Mouse (Mus musculus) embryonic facial prominence, embryonic 14.5 days (tissue): ENCODE measurements around the gene Creb3. TPM values are rescaled to one million over a fixed set of nuclear protein-coding genes. Genes with fewer than 3 reads are reported as not detected.

Experiments
- ATAC-seq: fragments of 200-750 bp; cut with Nextera tagmentation; 2 replicates; pipeline ENCODE4 v1.8.0; 2017; ENCODE audit warnings: low read depth, moderate number of reproducible peaks, moderate TSS enrichment
- DNase-seq: peaks from one replicate; pipeline ENCODE4 v3.0.0-alpha.2; 2015; ENCODE audit warnings: low spot score
- H3K27ac ChIP-seq: fragments of 300-500 bp; sonication (generic); replicated peaks from 2 replicates; pipeline ENCODE4 v1.5.1; 2014; ENCODE audit warnings: low read depth, mild to moderate bottlenecking, low read length, moderate library complexity
- H3K27me3 ChIP-seq: fragments of 300-500 bp; sonication (generic); replicated peaks from 2 replicates; pipeline ENCODE4 v1.6.1; 2014; ENCODE audit warnings: low read length; ENCODE audit not compliant: control insufficient read depth, insufficient read depth
- H3K36me3 ChIP-seq: fragments of 300-500 bp; sonication (generic); 2 replicates; pipeline ENCODE4 v1.6.1; 2014; ENCODE audit warnings: low read length, mixed read lengths; ENCODE audit not compliant: control insufficient read depth, insufficient read depth
- H3K4me1 ChIP-seq: fragments of 300-500 bp; sonication (generic); 2 replicates; pipeline ENCODE4 v1.6.1; 2014; ENCODE audit warnings: antibody characterized with exemption, low read length; ENCODE audit not compliant: control insufficient read depth, insufficient read depth
- H3K4me2 ChIP-seq: fragments of 300-500 bp; sonication (generic); 2 replicates; pipeline ENCODE4 v1.6.1; 2014; ENCODE audit warnings: low read depth, mild to moderate bottlenecking, low read length, moderate library complexity, mixed read lengths
- H3K4me3 ChIP-seq: fragments of 300-500 bp; sonication (generic); 2 replicates; pipeline ENCODE4 v1.5.1; 2014; ENCODE audit warnings: low read depth, mild to moderate bottlenecking, low read length
- H3K9ac ChIP-seq: fragments of 300-500 bp; sonication (generic); 2 replicates; pipeline ENCODE4 v1.6.1; 2014; ENCODE audit warnings: low read depth, mild to moderate bottlenecking, low read length, moderate library complexity, mixed read lengths
- H3K9me3 ChIP-seq: fragments of 300-500 bp; sonication (generic); 2 replicates; pipeline ENCODE4 v1.6.1; 2016; ENCODE audit warnings: low read length; ENCODE audit not compliant: control insufficient read depth
- WGBS: fragments of 180-500 bp; shearing (Covaris S2); extraction: QIAGEN DNeasy Blood & Tissue Kit; methylation state at CpG from one replicate; pipeline ENCODE4 v1.1.7; 2014; 5-methylcytosine and 5-hydroxymethylcytosine counted together
- polyA plus RNA-seq: library from polyadenylated mRNA; unstranded; fragments of >200 nt; fragmentation: Nextera tagmentation; extraction: Ambion mirVana; gene quantifications from 2 replicates; pipeline ENCODE4 v1.2.1, GENCODE M21; 2014

Gene Creb3
- polyA plus RNA-seq, 1 experiment from 2014 or later, result 79.6 TPM

DNA sequence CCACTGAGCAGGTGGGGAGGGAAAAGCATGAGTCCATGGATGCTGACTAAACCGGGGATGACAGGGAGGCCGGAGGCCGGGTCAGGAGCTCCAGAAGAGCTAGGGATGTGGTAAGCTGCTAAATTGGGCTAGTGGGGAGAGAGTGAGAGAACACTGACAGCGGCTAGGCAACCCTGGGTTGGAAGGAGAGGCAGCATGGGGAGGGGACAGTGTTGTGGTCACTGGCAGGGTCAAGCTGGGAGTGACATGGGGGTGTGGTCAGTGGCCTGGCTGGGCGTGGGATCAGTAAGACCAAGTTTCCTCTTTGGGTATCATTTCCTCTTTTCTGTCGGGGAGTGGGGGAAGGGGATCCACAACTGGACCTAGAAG, 1.9 kb upstream of the Creb3 start:
- Histone ChIP-seq H3K9me3 (no peaks in the 10 kb centered on the region), H3K4me3 (peak overlapping the region; percentile 96), H3K9ac (peak overlapping the region; percentile 93), H3K27me3 (no peaks in the 10 kb centered on the region), H3K27ac (no peak overlapping the region), H3K36me3 (peaks cover 23% of the 10 kb centered on the region), H3K4me1 (peaks cover 39% of the 10 kb centered on the region), H3K4me2 (peak overlapping the region; percentile 88)
- 19% methylated on average over 6 of the region's 6 CpGs for WGBS
- DNase-seq, result peak; percentile 36
- ATAC-seq, result no peak

DNA sequence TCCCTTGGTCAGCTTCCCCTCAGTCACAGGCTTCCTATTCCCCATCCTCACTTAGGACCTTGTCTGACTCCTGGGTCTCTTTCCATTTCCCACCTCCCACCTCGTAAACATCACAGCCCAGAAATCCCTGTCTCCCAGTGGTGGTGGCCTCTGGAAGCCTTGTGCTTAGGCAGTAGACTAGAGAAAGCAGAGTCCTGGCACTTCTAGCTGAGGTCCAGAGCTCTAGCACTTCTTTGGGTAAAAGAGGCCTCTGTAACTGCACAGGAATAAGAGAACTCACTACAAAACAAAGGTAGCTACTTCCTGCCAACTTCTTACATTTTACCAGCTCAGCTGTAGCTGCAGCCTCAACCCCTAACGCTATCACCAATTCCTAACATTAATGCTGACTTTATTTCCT, 1.2 kb upstream of the Creb3 start:
- no peak for ATAC-seq
- H3K4me1 ChIP-seq, result peaks cover 39% of the 10 kb centered on the region
- WGBS, result 16% methylated on average over 2 of the region's 2 CpGs

DNA sequence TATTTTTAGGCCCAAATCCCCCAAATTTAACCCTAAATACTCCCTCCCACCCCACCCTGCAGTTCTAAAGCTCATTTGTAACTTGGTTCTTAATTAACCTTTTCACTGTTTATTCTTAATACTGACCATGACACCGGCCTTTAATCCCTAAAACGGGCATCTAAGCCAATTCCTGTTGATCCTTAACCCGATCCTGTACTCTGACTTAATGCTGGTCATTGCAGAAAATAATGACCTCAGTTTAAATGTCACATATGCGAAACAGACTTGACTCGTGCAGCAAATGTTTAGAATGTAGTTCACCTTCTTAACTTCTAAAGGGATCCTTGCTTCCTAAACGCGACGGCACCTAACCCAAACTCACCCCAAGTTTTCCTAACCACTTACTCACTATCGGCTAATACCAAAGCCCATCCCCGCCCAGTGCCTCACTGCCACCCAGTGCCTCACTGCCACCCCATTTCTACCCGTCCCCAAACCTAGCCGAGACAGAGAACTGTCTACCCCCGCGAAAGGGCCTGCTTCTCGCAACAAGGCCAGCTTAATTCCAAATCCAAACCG, 616 bp upstream of the Creb3 start:
- Histone ChIP-seq H3K4me3 (peak overlapping the region; percentile 96), H3K36me3 (peaks cover 23% of the 10 kb centered on the region), H3K9ac (peak overlapping the region; percentile 93), H3K27me3 (no peaks in the 10 kb centered on the region), H3K9me3 (no peaks in the 10 kb centered on the region), H3K4me2 (peak overlapping the region; percentile 88), H3K4me1 (peaks cover 39% of the 10 kb centered on the region), H3K27ac (peak overlapping the region; percentile 99)
- ATAC-seq (no peak; the same call in 1 of the 2 replicates), DNase-seq (no peak)
- 2% methylated on average over 16 of the region's 16 CpGs for WGBS

More for the DNA sequence above, 1.2 kb upstream of the Creb3 start:
- Histone ChIP-seq H3K9me3 (no peaks in the 10 kb centered on the region), H3K36me3 (peaks cover 23% of the 10 kb centered on the region), H3K4me2 (peak overlapping the region; percentile 88), H3K9ac (peak overlapping the region; percentile 93), H3K27me3 (no peaks in the 10 kb centered on the region), H3K4me3 (peak overlapping the region; percentile 96), H3K27ac (peak overlapping the region; percentile 99; the same call in 1 of the 2 replicates)
- no peak for DNase-seq

DNA sequence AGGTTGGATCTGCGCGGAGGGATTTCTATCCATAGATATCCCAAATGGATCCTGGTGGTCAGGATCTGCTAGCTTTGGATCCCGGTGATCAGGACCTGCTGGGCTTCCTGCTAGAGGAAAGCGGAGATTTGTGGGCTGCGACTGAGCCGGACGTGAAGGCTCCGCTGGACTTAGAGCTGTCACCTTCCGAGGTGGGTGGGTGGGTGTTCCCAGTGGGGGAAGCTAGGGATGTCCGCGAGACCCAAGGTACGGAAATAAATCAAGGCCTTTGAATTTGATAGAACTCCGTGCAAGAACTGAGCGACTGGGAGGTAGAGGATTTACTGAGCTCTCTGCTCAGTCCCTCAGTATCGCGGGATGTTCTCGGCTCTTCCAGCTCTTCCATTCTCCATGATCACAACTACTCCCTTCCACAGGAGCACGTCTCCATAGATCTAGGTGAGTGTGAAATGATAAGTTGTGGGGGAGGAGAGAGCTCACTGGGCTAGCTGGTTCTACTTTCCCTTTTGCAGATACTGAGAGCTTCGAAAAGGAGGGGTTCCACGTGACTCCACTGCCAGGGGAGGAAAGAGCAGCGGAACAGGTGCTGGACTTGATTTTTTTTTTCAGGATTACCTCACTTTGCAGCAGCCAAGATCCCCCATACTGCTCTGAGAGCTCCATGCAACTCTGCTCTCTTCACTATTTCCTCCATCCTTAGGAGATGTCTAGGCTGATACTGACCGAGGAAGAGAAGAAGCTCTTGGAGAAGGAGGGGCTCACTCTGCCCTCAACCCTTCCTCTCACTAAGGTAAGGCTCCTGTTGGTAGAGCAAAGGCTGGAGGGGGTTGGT, 853 bp downstream of the Creb3 start:
- WGBS, result 5% methylated on average over 22 of the region's 22 CpGs
- ATAC-seq (no peak; the same call in 1 of the 2 replicates), DNase-seq (peak; percentile 25)
- peak overlapping the region; percentile 96 for H3K4me3 ChIP-seq
- peak overlapping the region; percentile 88 for H3K4me2 ChIP-seq
- H3K27me3 ChIP-seq, result no peaks in the 10 kb centered on the region
- peak overlapping the region; percentile 93 for H3K9ac ChIP-seq
- peaks cover 36% of the 10 kb centered on the region for H3K36me3 ChIP-seq
- no peaks in the 10 kb centered on the region for H3K9me3 ChIP-seq
- peak overlapping the region; percentile 99 for H3K27ac ChIP-seq
- peaks cover 37% of the 10 kb centered on the region for H3K4me1 ChIP-seq

DNA sequence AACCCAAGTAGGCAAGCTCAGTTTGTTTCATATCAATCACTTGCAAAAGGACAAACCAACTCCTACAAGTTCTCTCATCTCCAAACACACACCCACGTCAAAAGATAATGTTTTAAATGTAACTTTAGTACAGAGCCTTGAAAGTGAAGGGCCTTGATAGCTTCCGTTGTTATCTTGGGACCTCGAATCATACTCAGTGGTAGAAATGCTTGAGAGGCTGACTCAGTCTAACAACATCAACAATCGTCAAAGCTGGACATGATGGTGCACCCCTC, 1.4 kb downstream of the Creb3 start:
- Histone ChIP-seq H3K4me1 (peaks cover 31% of the 10 kb centered on the region), H3K36me3 (peaks cover 42% of the 10 kb centered on the region), H3K9ac (peak overlapping the region; percentile 93), H3K4me2 (peak overlapping the region; percentile 88), H3K27ac (no peak overlapping the region), H3K9me3 (no peaks in the 10 kb centered on the region), H3K4me3 (peak overlapping the region; percentile 96), H3K27me3 (no peaks in the 10 kb centered on the region)
- no peak for ATAC-seq
- no peak for DNase-seq
- WGBS, result 86% methylated on average over 4 of the region's 4 CpGs

DNA sequence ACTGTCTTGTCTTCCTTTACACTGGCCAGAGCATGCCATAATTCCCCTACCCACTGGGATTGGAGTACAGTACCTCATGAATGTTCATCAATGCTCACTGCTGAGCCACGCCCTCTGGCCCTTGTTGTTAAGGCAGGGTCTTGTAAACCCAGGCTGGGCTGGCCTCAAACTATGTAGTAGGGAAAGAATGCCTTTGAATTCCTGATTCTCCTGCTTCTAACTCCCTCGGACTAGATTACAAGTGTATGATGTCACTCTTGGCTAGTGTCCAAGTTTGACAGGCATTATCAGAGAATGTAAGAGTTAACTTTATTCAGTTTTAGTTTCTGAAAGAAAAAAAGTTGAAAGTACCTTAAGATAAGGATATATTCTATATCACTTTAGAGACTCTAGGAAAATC, 2.1 kb downstream of the Creb3 start:
- H3K4me2 ChIP-seq, result no peak overlapping the region
- 53% methylated on average over 2 of the region's 2 CpGs for WGBS
- H3K36me3 ChIP-seq, result peaks cover 48% of the 10 kb centered on the region
- H3K9me3 ChIP-seq, result no peaks in the 10 kb centered on the region
- ATAC-seq, result no peak
- no peak overlapping the region for H3K4me3 ChIP-seq
- H3K27me3 ChIP-seq, result no peaks in the 10 kb centered on the region
- DNase-seq, result peak; percentile 49
- H3K27ac ChIP-seq, result no peak overlapping the region
- H3K9ac ChIP-seq, result no peak overlapping the region
- peaks cover 24% of the 10 kb centered on the region for H3K4me1 ChIP-seq

DNA sequence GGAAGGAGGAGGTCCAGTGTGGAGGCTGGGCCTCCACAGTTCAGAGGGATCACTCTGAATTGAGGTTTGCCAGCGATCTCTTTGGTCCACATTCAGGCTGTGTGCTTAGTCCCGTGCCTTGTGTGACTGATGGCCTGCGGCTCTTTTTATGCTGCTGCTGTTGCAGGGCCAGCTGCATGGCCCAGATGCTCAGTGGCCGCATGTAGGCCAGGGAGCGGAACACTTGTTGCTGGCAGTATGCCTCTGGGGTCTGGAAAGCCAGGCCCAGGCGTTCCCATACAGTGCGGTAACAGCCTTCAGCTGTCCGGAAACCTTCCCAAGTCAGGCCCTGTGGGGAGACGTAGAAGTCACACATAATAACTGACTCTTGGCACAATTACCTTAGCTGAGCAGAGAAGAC, 5.0 kb downstream of the Creb3 start:
- no peak for ATAC-seq
- Histone ChIP-seq H3K4me2 (no peak overlapping the region), H3K9me3 (no peaks in the 10 kb centered on the region), H3K27me3 (no peaks in the 10 kb centered on the region), H3K4me1 (peaks cover 7% of the 10 kb centered on the region), H3K4me3 (no peak overlapping the region), H3K9ac (no peak overlapping the region), H3K36me3 (peaks cover 78% of the 10 kb centered on the region), H3K27ac (no peak overlapping the region)
- no peak for DNase-seq
- WGBS, result 93% methylated on average over 9 of the region's 9 CpGs

DNA sequence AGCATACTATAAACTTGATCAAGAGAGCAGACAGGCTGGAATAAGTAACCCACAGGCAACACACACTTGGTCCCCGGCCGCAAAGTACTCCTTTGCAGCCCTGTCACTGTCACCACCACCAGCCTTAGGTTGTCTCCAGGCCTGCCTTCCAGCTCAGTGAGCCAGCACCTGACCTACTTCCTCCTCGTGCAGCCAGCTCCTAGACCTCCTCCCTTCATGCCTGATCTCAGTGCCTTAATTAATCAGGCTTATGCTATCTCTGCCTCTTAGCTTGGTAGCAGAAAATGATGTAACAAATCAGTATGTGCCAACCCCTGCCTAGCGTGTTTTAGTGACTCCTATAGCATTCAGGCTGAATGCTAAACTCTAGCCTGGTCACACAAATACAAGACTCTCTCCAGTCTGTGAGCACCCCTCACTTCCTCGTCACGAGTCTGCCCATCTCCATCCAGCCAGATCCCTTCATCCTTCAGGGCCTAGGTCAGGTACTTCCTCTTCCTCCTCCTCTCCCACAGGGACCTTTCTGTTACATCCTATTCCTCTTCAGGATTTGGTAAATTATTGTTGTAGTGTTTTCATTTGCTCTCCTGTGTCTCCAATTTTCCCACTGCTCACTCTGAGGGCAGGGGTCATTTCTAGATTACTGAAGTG, 9.4 kb downstream of the Creb3 start:
- DNase-seq, result no peak
- Histone ChIP-seq H3K27me3 (no peaks in the 10 kb centered on the region), H3K4me2 (no peak overlapping the region), H3K4me1 (peaks cover 14% of the 10 kb centered on the region), H3K4me3 (no peak overlapping the region), H3K9ac (no peak overlapping the region), H3K27ac (no peak overlapping the region), H3K9me3 (no peaks in the 10 kb centered on the region), H3K36me3 (peaks cover 82% of the 10 kb centered on the region)
- WGBS, result 86% methylated on average over 6 of the region's 6 CpGs
- no peak for ATAC-seq
